In the genomic region with DNA sequence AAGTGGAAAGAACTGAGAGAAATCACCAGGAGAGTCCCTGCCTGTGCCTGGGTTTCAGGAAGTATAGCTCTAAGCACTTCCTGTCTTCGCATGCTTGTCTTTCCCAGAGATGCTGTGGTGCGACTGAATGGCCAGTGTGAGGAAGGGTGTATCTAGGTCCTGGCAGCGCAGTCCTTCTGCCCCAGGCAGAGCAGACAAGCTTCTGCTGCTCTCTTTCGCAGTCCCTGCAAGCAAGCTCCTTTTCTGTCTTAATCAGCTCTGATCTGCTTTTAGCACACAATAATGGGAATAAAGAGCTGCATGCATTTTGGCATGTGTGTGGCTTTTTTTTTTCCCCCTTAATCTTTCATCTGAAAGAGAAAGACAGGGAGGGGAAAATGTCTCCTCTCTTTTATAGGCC, we compare ENCODE assay signal across 22 mouse cellular contexts.
A peak's percentile ranks its signal among the peaks of the same experiment; 100 is the strongest.
DNase-seq lines count a peak whose midpoint lies in the region; ATAC-seq and TF ChIP-seq lines count a peak whose summit lies in the region.
"Had no signal": no experiment of that assay in that cellular context is flagged by ENCODE, and none has a peak within 500 bp of the region (broad histone marks: within the 10 kb centered on the region; RNA-seq: fewer than 3 reads in every experiment).

No protein-coding gene starts in this region.

- TF ChIP-seq CTCF in forebrain, postnatal 0 days (IDR thresholded peaks at IDR 0.05; ENCODE audit: low read depth), result no peak

- no peaks in the 10 kb centered on the region for H3K27me3 ChIP-seq in neural tube, embryonic 13.5 days
- H3K27me3 ChIP-seq in neural tube, embryonic 15.5 days (replicated peaks), result no peaks in the 10 kb centered on the region
- H3K27me3 ChIP-seq in forebrain, postnatal 0 days (ENCODE audit: insufficient read depth, low read length), result no peaks in the 10 kb centered on the region
- no peaks in the 10 kb centered on the region for H3K27me3 ChIP-seq in midbrain, embryonic 15.5 days (replicated peaks)
- H3K27me3 ChIP-seq: heart, embryonic 15.5 days; limb, embryonic 15.5 days; neural tube, embryonic 12.5 days had no signal

- no peak overlapping the region for H3K9ac ChIP-seq in neural tube, embryonic 13.5 days
- H3K9ac ChIP-seq in neural tube, embryonic 15.5 days (replicated peaks), result no peak overlapping the region
- peak overlapping the region; percentile 39 for H3K9ac ChIP-seq in forebrain, postnatal 0 days
- H3K9ac ChIP-seq in midbrain, embryonic 15.5 days, result no peak overlapping the region
- H3K9ac ChIP-seq: heart, embryonic 15.5 days; limb, embryonic 15.5 days; liver, postnatal 0 days; neural tube, embryonic 12.5 days had no signal

- peak overlapping the region; percentile 43 for H3K27ac ChIP-seq in neural tube, embryonic 13.5 days (replicated peaks)
- no peak overlapping the region for H3K27ac ChIP-seq in neural tube, embryonic 15.5 days (replicated peaks)
- H3K27ac ChIP-seq in forebrain, postnatal 0 days (ENCODE audit: low read depth, low read length), result peak overlapping the region; percentile 85
- H3K27ac ChIP-seq in midbrain, embryonic 15.5 days, result 0 out of 2 replicates have a peak overlapping the region, but pooled peaks have one; percentile 36
- H3K27ac ChIP-seq: gastrocnemius, adult 2 months; heart, embryonic 15.5 days; limb, embryonic 15.5 days; neural tube, embryonic 12.5 days had no signal

- no peaks in the 10 kb centered on the region for H3K9me3 ChIP-seq in neural tube, embryonic 13.5 days
- no peaks in the 10 kb centered on the region for H3K9me3 ChIP-seq in neural tube, embryonic 15.5 days (replicated peaks)
- H3K9me3 ChIP-seq in forebrain, postnatal 0 days (ENCODE audit: low read length), result no peaks in the 10 kb centered on the region
- no peaks in the 10 kb centered on the region for H3K9me3 ChIP-seq in midbrain, embryonic 15.5 days
- H3K9me3 ChIP-seq: G1E; heart, embryonic 15.5 days; limb, embryonic 15.5 days; neural tube, embryonic 12.5 days had no signal

- 32% methylated on average over 4 of the region's 4 CpGs for WGBS in neural tube, embryonic 13.5 days
- 48% methylated on average over 4 of the region's 4 CpGs for WGBS in neural tube, embryonic 15.5 days
- 12% methylated on average over 4 of the region's 4 CpGs for WGBS in forebrain, postnatal 0 days
- WGBS in midbrain, embryonic 15.5 days, result 13% methylated on average over 4 of the region's 4 CpGs

- no peak overlapping the region for H3K4me3 ChIP-seq in neural tube, embryonic 13.5 days
- H3K4me3 ChIP-seq in neural tube, embryonic 15.5 days (replicated peaks), result no peak overlapping the region
- H3K4me3 ChIP-seq in forebrain, postnatal 0 days (ENCODE audit: low read depth, low read length), result no peak overlapping the region
- H3K4me3 ChIP-seq in midbrain, embryonic 15.5 days, result no peak overlapping the region
- H3K4me3 ChIP-seq: gastrocnemius, adult 2 months; heart, embryonic 15.5 days; limb, embryonic 15.5 days; neural tube, embryonic 12.5 days had no signal

- no peak overlapping the region for H3K4me2 ChIP-seq in neural tube, embryonic 13.5 days
- no peak overlapping the region for H3K4me2 ChIP-seq in neural tube, embryonic 15.5 days
- H3K4me2 ChIP-seq in forebrain, postnatal 0 days (ENCODE audit: low read depth), result no peak overlapping the region
- H3K4me2 ChIP-seq in midbrain, embryonic 15.5 days, result no peak overlapping the region
- H3K4me2 ChIP-seq: heart, embryonic 15.5 days; limb, embryonic 15.5 days; neural tube, embryonic 12.5 days had no signal

- H3K4me1 ChIP-seq in neural tube, embryonic 13.5 days (replicated peaks), result peaks cover 6% of the 10 kb centered on the region
- peaks cover 4% of the 10 kb centered on the region; the same call in 1 of the 2 replicates for H3K4me1 ChIP-seq in neural tube, embryonic 15.5 days
- peaks cover 9% of the 10 kb centered on the region; the same call in 1 of the 2 replicates for H3K4me1 ChIP-seq in forebrain, postnatal 0 days (ENCODE audit: insufficient read depth)
- peaks cover 5% of the 10 kb centered on the region for H3K4me1 ChIP-seq in midbrain, embryonic 15.5 days
- H3K4me1 ChIP-seq: heart, embryonic 15.5 days; limb, embryonic 15.5 days; neural tube, embryonic 12.5 days had no signal

- no peaks in the 10 kb centered on the region for H3K36me3 ChIP-seq in neural tube, embryonic 13.5 days
- no peaks in the 10 kb centered on the region for H3K36me3 ChIP-seq in neural tube, embryonic 15.5 days
- H3K36me3 ChIP-seq in forebrain, postnatal 0 days (ENCODE audit: insufficient read depth), result no peaks in the 10 kb centered on the region
- H3K36me3 ChIP-seq in midbrain, embryonic 15.5 days (replicated peaks), result no peaks in the 10 kb centered on the region
- H3K36me3 ChIP-seq: G1E; heart, embryonic 15.5 days; limb, embryonic 15.5 days; neural tube, embryonic 12.5 days had no signal

- peak; percentile 28 for DNase-seq in embryo, embryonic 10 days (ENCODE audit: low spot score)
- no peak for DNase-seq in embryo, embryonic 10.5 days (ENCODE audit: low spot score)
- peak; percentile 56 for DNase-seq in forebrain, postnatal 0 days
- DNase-seq in lung, postnatal 10 days, result no peak
- DNase-seq in heart, adult 11 months, result no peak
- DNase-seq: cerebellum, adult 11-12 months; cerebellum, postnatal 36 days; gastrocnemius, adult 2 months; heart, adult 18-20 months; kidney, adult 8-10 months; kidney, postnatal 25 days; liver, postnatal 0 days; lung, postnatal 36 days; thymus, postnatal 4 days had no signal

- no peak for ATAC-seq in neural tube, embryonic 13.5 days (ENCODE audit: low read depth)
- ATAC-seq in neural tube, embryonic 15.5 days (ENCODE audit: low FRiP score), result no peak
- peak; percentile 51; the same call in 1 of the 2 replicates for ATAC-seq in forebrain, postnatal 0 days
- ATAC-seq in midbrain, embryonic 15.5 days (replicated peaks), result 0 out of 2 replicates have a peak, but pooled peaks have one; percentile 60
- ATAC-seq: CD4-positive, CD25-positive, alpha-beta regulatory T cell, adult 4 months; liver, postnatal 0 days had no signal

Comparison
In these comparisons a context has a peak if more than half of its experiments do, and no peak if none do; other contexts are left out.
1. DNase-seq: peak in embryo, embryonic 10 days (single experiment) and forebrain, postnatal 0 days (single experiment); none in embryo, embryonic 10.5 days (single experiment), lung, postnatal 10 days (single experiment) and heart, adult 11 months (single experiment).
2. ATAC-seq: peak in forebrain, postnatal 0 days (single experiment) and midbrain, embryonic 15.5 days (single experiment); none in neural tube, embryonic 13.5 days (single experiment) and neural tube, embryonic 15.5 days (single experiment).